Mouse (Mus musculus): ENCODE results near the gene Mbnl2.

DNA sequence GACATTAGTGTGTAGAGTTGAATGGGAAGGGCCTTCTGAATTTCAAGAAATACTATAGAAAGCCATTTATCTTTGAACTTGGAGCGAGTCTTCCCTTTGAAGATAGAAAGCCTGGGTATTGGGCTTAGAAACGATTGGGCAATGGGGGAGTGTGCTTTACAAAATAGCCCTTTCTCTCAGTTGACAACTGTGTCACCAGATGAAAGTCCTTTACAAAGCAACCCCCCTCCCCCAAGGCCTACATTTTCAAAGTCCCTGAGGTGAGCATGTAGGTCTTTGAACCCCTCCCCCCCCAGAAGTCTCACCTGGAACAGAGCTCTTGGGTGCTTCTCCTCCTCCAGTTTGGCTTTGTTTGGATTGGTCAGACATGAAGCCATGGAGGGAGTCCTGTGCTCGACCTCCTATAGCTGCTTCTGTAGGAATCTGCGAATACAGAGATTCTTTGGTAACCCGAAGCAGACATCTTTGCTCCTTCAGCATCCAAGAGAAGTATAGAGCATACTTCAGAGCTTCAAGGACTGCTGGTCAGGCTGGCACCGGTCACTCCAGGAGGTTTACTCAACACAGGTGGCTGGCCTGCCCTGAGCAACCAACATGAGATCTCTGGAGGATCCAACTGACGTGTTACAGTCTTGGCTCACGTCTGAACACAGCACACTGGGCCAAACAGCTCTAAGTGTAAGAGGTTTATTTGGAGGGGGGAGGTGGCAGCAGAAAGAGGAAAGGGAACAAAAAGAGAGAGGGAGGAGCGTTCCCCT, 43.7 kb downstream of the Mbnl2 start:
- TF ChIP-seq POLR2A (IDR thresholded peaks at IDR 0.05; ENCODE audit: borderline replicate concordance, low read depth, low read length) = no peak
- TF ChIP-seq CTCF (IDR thresholded peaks at IDR 0.05; ENCODE audit: low read depth, low read length) = no peak
